Mouse (Mus musculus): ENCODE data around the gene Mex3a.

- TF ChIP-seq CTCF (IDR thresholded peaks at IDR 0.05; ENCODE audit: borderline replicate concordance, control insufficient read depth, extremely low read depth, insufficient read depth, low read length, poor library complexity) (no peak), POLR2A (IDR thresholded peaks at IDR 0.05; ENCODE audit: control insufficient read depth, extremely low read depth, insufficient read depth, low read length, poor library complexity) (no peak)
Measured at GRCm38 (mm10) chr3:88509250-88509649, 22.9 kb upstream of the Mex3a start.
